ENCODE assay signal across 19 mouse cellular contexts in genomic region chr14:103056601-103057000, GRCm38 (mm10). TPM values are rescaled to one million over a fixed set of nuclear protein-coding genes. Genes with fewer than 3 reads are reported as not detected.
"Had no signal": no experiment of that assay in that cellular context is flagged by ENCODE, and none has a peak within 500 bp of the region (broad histone marks: within the 10 kb centered on the region; RNA-seq: fewer than 3 reads in every experiment).

No protein-coding gene starts in this region.

- DNase-seq: retina, postnatal 1 day; right cerebral cortex, adult 18-20 months; right cerebral cortex, postnatal 14 days; right cerebral cortex, postnatal 25 days; right cerebral cortex, postnatal 4 days; spleen, adult 18-20 months; thymus, adult 18-20 months; thymus, adult 2 months; thymus, postnatal 14 days; thymus, postnatal 25 days; thymus, postnatal 36 days; thymus, postnatal 4 days had no signal

- H3K36me3 ChIP-seq: neural tube, embryonic 13.5 days; neural tube, embryonic 15.5 days; stomach, embryonic 15.5 days had no signal

- H3K4me1 ChIP-seq: neural tube, embryonic 13.5 days; neural tube, embryonic 15.5 days; stomach, embryonic 15.5 days had no signal

- H3K27ac ChIP-seq: neural tube, embryonic 13.5 days; neural tube, embryonic 15.5 days; stomach, embryonic 15.5 days; stomach, postnatal 0 days had no signal

- H3K4me2 ChIP-seq: neural tube, embryonic 13.5 days; neural tube, embryonic 15.5 days; stomach, embryonic 15.5 days had no signal

- H3K9ac ChIP-seq: neural tube, embryonic 13.5 days; neural tube, embryonic 15.5 days; stomach, embryonic 15.5 days had no signal

- H3K9me3 ChIP-seq: neural tube, embryonic 13.5 days; neural tube, embryonic 15.5 days; stomach, embryonic 15.5 days had no signal

- H3K4me3 ChIP-seq: neural tube, embryonic 13.5 days; neural tube, embryonic 15.5 days; stomach, embryonic 15.5 days had no signal

- H3K27me3 ChIP-seq: neural tube, embryonic 13.5 days; neural tube, embryonic 15.5 days; stomach, embryonic 15.5 days had no signal

RNA-seq across cellular contexts. Expression of gene Acod1, which starts 9.8 kb away (rescaled TPM):
- polyA plus RNA-seq: neural tube, embryonic 13.5 days; neural tube, embryonic 14.5 days; neural tube, embryonic 15.5 days; stomach, embryonic 14.5 days; stomach, postnatal 0 days; testis, adult 2 months had no signal
